Mouse (Mus musculus): ENCODE data around the gene Edn3. TPM values are rescaled to one million over a fixed set of nuclear protein-coding genes. Genes with fewer than 3 reads are reported as not detected.

Gene Edn3
- polyA plus RNA-seq, 1 experiment from 2014 or later: 8.0 TPM

DNA sequence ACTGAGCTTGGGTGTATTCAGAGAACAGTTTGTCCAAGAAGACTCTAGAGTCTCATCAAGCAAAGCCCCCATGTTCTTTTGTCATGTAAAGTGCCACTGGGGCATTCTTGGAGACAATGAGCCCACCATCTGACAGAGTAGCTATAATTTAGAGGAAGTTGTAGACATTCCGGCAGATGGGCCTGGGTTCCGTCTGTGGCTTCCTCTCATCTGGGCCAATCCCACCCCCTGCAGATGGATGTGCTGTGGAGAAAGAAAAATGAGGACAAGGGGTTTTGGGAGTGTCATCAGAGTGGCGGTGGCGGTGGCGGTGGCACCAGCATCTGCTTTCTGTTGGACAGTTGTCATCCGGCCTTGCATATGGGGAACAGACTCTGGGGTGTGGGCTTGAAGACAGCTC, 42.0 kb downstream of the Edn3 start:
- WGBS: 62% methylated on average over 6 of the region's 6 CpGs
- no peak overlapping the region for H3K4me3 ChIP-seq
- no peaks in the 10 kb centered on the region for H3K4me1 ChIP-seq
- no peaks in the 10 kb centered on the region for H3K36me3 ChIP-seq
- no peak overlapping the region for H3K27ac ChIP-seq
- H3K4me2 ChIP-seq (replicated peaks): no peak overlapping the region
- H3K9me3 ChIP-seq: 0 out of 2 replicates have a peak, but pooled peaks cover 4% of the 10 kb centered on the region
- no peak overlapping the region for H3K9ac ChIP-seq
- no peaks in the 10 kb centered on the region for H3K27me3 ChIP-seq (replicated peaks)
- ATAC-seq (ENCODE audit: low FRiP score, low read depth): no peak

DNA sequence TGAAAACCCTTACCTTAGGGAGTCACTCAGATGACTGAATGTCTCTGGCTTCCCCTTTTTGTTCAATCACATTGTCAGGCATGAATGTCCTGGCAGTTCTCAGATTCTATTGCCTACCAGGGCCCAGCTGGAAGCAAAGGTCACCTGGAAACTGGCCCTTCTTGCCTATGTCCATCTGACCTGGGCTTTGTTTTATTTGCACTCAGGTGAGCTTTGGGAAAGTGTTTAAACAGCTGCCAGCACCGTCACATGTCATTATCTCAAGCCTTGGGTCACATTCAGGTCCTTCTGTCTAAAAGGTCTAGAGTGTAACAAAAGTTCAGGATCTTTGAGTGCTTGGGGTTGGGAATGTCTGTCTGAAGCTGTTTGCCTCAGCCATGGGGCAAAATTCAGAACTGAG, 43.2 kb downstream of the Edn3 start:
- Histone ChIP-seq H3K27me3 (replicated peaks) (no peaks in the 10 kb centered on the region), H3K4me2 (replicated peaks) (no peak overlapping the region), H3K4me1 (no peaks in the 10 kb centered on the region), H3K36me3 (no peaks in the 10 kb centered on the region), H3K27ac (no peak overlapping the region), H3K4me3 (no peak overlapping the region), H3K9ac (no peak overlapping the region), H3K9me3 (0 out of 2 replicates have a peak, but pooled peaks cover 4% of the 10 kb centered on the region)
- no peak for ATAC-seq (ENCODE audit: low FRiP score, low read depth)
- 79% methylated on average over 1 of the region's 1 CpGs for WGBS

DNA sequence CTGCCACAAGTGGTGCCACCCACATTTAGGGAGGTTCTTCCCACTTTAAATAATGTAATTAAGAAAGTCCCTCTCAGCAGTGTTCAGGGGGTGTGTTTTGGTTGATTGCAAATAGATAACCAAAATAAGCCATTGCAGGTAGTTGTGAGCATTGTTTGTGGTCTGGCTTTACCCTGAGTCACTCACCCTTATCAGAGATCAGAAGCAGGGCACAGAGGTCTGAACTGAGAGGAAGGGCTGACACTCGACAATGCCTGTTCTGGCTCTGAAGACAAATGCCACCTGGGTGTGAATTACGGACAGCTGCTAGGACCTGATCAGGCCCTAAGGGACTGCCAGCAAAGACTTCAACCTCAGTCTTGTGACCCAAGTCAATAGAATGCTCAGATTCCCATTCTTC, 47.5 kb downstream of the Edn3 start:
- H3K4me2 ChIP-seq (replicated peaks): no peak overlapping the region
- H3K27ac ChIP-seq: no peak overlapping the region
- no peaks in the 10 kb centered on the region for H3K27me3 ChIP-seq (replicated peaks)
- WGBS: 64% methylated on average over 2 of the region's 2 CpGs
- 0 out of 2 replicates have a peak, but pooled peaks cover 4% of the 10 kb centered on the region for H3K9me3 ChIP-seq
- no peak for ATAC-seq (ENCODE audit: low FRiP score, low read depth)
- no peaks in the 10 kb centered on the region for H3K36me3 ChIP-seq
- no peaks in the 10 kb centered on the region for H3K4me1 ChIP-seq
- no peak overlapping the region for H3K9ac ChIP-seq
- no peak overlapping the region for H3K4me3 ChIP-seq

DNA sequence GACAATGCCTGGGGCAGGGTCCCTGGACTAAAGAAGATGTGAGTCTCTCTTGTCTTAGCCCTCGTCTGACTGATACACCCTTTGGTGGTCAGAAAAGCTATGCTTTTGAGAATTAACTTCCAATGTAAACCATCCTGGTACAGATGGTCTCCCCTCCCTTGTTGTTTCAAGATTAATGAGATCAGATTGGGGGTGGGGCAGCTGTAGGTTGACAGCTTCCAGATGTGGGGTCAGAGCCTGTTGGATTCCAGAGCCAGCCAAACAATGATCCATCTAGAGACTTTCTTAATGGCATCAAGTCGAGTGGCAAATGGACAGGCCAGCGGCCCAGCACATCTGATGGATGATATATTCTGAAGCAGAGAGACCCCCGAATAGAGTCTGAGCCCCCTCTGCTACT, 48.9 kb downstream of the Edn3 start:
- H3K4me3 ChIP-seq: no peak overlapping the region
- 67% methylated on average over 4 of the region's 4 CpGs for WGBS
- ATAC-seq (ENCODE audit: low FRiP score, low read depth): no peak

DNA sequence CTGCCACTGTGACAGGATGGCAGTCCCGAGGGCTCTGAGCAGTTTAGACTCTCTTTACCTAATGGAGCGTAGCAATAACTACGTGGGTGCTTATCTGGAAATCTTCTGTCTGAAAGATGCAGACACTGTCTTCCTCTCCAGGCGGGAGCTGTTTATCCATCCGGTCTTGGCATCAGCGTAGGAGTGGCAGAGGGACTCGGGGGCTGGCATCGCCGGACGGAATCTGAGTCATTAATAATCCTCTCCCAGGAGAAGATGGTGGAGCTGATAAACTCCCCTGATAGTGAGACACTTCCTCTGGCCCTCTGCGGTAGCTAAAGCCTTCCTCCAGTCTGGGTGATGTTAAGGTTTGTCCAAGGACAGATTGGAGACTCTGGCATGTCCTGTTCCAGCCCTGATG, 52.9 kb downstream of the Edn3 start:
- H3K4me2 ChIP-seq (replicated peaks): no peak overlapping the region
- H3K4me1 ChIP-seq: no peaks in the 10 kb centered on the region
- H3K9ac ChIP-seq: no peak overlapping the region
- no peak overlapping the region for H3K4me3 ChIP-seq
- no peak overlapping the region for H3K27ac ChIP-seq
- H3K27me3 ChIP-seq (replicated peaks): no peaks in the 10 kb centered on the region
- 84% methylated on average over 11 of the region's 11 CpGs for WGBS
- no peak for ATAC-seq (ENCODE audit: low FRiP score, low read depth)
- H3K9me3 ChIP-seq: no peaks in the 10 kb centered on the region
- no peaks in the 10 kb centered on the region for H3K36me3 ChIP-seq

More for the DNA sequence above, 48.9 kb downstream of the Edn3 start:
- 0 out of 2 replicates have a peak, but pooled peaks cover 4% of the 10 kb centered on the region for H3K9me3 ChIP-seq
- no peak overlapping the region for H3K4me2 ChIP-seq (replicated peaks)
- H3K4me1 ChIP-seq: no peaks in the 10 kb centered on the region
- H3K36me3 ChIP-seq: no peaks in the 10 kb centered on the region
- H3K27ac ChIP-seq: no peak overlapping the region
- no peak overlapping the region for H3K9ac ChIP-seq
- no peaks in the 10 kb centered on the region for H3K27me3 ChIP-seq (replicated peaks)

DNA sequence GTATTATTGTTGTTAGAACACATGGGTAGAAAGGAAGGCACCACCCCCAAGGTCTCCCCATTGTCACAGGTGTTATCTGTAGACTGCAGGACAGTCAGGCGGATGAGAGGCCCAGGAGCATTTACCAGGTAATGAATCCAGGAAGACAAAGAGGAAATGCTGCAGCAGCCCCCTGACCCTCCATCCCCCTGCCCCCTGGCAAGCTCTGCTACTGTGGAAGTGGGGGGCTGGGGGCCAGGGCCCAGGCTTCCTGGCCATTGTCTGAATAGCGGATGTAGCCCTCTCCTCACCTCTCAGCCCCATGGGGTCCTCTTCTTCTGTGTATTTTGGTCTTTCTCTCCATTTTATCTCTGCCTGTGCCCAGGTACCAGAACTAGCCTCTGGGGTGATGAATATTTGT, 55.7 kb downstream of the Edn3 start:
- ATAC-seq (ENCODE audit: low FRiP score, low read depth): no peak
- H3K9me3 ChIP-seq: no peaks in the 10 kb centered on the region
- H3K4me1 ChIP-seq: no peaks in the 10 kb centered on the region
- H3K27ac ChIP-seq: no peak overlapping the region
- no peaks in the 10 kb centered on the region for H3K27me3 ChIP-seq (replicated peaks)
- no peaks in the 10 kb centered on the region for H3K36me3 ChIP-seq
- H3K4me2 ChIP-seq (replicated peaks): no peak overlapping the region
- WGBS: 69% methylated on average over 2 of the region's 2 CpGs
- H3K9ac ChIP-seq: no peak overlapping the region
- H3K4me3 ChIP-seq: no peak overlapping the region

DNA sequence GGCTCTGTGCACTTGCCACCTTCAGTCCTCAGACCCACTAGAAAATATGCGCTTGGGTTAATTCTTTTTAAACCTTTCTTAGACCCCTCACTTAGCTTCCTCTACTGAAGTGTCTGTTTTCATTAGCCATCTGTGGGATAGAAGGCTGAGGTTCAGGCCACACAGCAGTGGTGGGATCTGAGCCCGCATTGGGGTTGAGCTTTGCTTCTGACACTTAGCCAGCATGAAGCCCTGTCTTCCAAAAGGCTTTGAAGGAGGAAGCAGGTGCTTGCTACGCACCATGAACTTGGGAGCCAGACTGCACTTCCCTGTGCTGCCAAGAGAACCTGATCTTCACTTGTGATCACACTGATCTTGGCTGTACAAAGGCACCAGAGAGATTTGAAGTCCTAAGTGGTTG, 59.9 kb downstream of the Edn3 start:
- Histone ChIP-seq H3K4me2 (replicated peaks) (no peak overlapping the region), H3K9ac (no peak overlapping the region), H3K27me3 (replicated peaks) (no peaks in the 10 kb centered on the region), H3K27ac (no peak overlapping the region), H3K4me3 (no peak overlapping the region), H3K9me3 (no peaks in the 10 kb centered on the region), H3K36me3 (no peaks in the 10 kb centered on the region), H3K4me1 (no peaks in the 10 kb centered on the region)
- no peak for ATAC-seq (ENCODE audit: low FRiP score, low read depth)
- 83% methylated on average over 3 of the region's 3 CpGs for WGBS

DNA sequence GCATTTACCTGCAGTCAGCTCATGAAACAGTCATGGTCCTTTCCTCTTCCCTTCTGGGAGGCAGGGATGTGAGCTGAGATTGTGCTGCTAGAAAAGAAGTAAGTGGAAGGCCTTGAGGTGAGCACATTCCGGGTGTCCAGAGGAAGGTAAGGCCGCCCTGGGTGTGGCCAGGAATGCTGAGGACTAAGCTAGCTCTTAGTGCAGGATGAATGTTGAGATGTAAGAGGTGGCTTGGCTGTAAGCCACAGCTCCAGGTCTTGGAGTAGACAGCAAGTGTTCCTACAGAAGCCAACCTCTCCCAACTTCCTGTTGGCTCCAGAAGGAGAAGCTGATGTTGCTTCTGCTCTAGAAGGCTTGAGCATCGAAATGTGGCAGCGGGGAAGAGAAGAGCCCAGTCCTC, 67.4 kb downstream of the Edn3 start:
- 92% methylated on average over 4 of the region's 4 CpGs for WGBS
- H3K4me1 ChIP-seq: no peaks in the 10 kb centered on the region
- no peaks in the 10 kb centered on the region for H3K36me3 ChIP-seq
- no peaks in the 10 kb centered on the region for H3K27me3 ChIP-seq (replicated peaks)
- H3K4me3 ChIP-seq: no peak overlapping the region
- no peak for ATAC-seq (ENCODE audit: low FRiP score, low read depth)
- H3K9ac ChIP-seq: no peak overlapping the region
- no peak overlapping the region for H3K27ac ChIP-seq
- H3K9me3 ChIP-seq: no peaks in the 10 kb centered on the region
- H3K4me2 ChIP-seq (replicated peaks): no peak overlapping the region

DNA sequence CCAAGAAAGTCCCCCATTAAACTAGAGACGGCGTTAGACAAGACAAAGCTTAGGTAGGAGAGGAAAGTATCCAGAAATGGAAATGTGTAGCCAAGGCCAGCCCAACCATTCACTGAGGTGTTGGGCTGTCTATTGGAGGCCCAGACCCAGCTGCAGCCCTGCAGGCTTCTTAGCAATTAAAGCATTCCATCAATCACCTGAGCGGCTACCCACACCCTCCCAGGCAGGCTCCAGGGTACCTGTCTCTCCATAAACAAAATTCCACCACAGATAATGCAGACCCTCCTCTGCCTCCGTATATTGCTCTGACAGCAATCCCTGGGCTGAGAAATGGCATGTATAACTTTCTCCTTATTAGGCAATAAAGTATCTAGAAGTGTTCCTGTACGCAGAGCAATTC, 73.2 kb downstream of the Edn3 start:
- H3K4me3 ChIP-seq: no peak overlapping the region
- no peak overlapping the region for H3K27ac ChIP-seq
- WGBS: 76% methylated on average over 5 of the region's 5 CpGs
- H3K4me2 ChIP-seq (replicated peaks): no peak overlapping the region
- H3K36me3 ChIP-seq: no peaks in the 10 kb centered on the region
- H3K9ac ChIP-seq: no peak overlapping the region
- H3K27me3 ChIP-seq (replicated peaks): no peaks in the 10 kb centered on the region
- no peaks in the 10 kb centered on the region for H3K4me1 ChIP-seq
- no peak for ATAC-seq (ENCODE audit: low FRiP score, low read depth)
- no peaks in the 10 kb centered on the region for H3K9me3 ChIP-seq

Other genes with a start within 250 kb of the Edn3 start
- gene Zfp831, start 117.1 kb upstream of the Edn3 start, polyA plus RNA-seq (2016; fragmentation: Nextera tagmentation; extraction: Ambion mirVana): not detected in 2 replicates
- gene Gm14444, start 249.6 kb downstream of the Edn3 start, polyA plus RNA-seq (2016; fragmentation: Nextera tagmentation; extraction: Ambion mirVana): not detected in 2 replicates